Mouse (Mus musculus): ENCODE data around the gene Mast3.

Mast3 gene

DNA sequence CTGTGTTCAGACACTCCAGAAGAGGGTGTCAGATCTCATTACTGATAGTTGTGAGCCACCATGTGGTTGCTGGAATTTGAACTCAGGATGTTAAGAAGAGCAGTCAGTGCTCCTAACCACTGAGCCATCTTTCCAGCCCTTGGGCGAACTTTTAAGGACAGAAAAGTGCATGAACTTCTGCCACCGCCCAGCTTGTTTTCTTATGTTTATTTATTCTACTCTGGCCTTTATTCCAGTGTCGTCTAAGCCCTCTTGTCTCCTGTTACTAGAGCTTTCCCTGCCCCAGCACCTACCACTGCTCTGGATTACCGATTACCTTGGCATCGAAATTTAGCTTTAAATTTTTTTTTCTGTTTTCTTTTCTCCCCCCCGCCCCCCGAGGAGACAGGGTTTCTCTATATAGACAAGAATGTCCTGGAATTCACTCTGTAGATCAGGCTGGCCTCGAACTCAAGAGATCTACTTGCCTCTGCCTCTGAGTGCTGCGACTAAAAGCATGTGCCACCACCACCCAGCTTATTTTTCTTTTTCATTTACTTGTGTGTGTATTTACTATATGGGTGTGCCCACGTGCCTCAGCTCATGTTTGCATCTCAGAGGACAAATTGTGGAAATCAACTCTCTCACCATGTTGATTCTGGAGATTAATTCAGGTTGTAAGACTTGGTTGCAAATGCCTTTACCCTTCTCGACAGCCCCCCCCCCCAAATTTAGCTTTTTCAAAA is 1.9 kb downstream of the Mast3 start:
- no peak for DNase-seq

DNA sequence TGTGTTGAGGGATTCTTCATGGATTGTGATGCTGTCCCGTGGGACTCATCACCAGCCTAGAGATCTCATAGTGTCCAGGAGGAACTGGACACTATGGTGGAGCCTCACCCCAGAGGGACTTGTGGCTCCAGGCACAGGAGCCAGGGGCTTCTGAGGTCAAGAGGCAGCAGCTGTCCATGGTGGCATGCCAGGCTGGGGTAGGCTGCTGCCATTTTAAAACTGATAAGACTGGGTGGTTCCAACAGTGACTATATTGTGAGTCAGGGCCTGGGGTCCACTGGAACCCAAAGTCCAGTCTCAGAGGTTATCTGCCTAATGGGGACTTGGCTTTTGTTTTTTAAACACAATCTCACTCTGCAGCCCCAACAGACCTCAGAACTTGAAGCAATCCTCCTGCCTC is 3.0 kb downstream of the Mast3 start:
- no peak for DNase-seq

DNA sequence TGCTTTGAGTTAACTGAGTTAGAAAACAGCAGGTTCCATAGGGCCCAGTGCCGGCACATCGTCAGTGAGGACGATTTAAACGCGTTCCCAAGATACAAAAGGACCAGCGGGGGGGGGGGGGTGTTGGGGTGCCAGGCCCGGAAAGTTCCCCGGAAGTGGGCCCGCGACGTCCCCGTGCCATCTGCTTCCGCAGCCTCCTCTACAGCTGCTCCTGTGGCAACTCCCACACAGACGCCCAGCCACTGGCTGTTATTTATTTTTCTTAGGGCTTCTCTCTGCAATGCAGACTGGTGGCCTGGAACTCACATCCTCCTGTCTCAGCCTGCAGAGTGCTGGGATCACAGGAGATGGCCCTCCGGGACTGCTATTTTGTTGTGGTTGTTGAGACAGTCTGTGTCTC is 3.7 kb downstream of the Mast3 start:
- DNase-seq = no peak

DNA sequence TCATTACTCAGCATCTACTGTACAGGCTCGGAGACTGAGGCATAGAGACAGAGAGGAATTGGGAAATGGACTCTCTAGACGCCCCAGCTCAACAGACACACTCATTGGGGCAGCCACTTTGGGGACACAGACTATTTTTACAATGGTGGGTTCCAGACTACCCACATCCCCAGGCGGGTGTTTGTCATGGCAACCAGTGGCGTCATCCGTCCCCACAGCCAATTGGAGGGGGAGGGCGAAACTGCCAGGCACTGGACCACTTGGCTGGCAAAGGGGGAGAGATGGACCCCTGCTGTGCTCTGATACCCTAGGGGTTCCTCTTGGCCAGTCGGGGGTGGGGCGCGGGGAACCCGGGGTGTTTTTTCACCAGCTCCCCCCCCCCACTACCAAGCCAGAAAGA is 4.2 kb downstream of the Mast3 start:
- no peak for DNase-seq

DNA sequence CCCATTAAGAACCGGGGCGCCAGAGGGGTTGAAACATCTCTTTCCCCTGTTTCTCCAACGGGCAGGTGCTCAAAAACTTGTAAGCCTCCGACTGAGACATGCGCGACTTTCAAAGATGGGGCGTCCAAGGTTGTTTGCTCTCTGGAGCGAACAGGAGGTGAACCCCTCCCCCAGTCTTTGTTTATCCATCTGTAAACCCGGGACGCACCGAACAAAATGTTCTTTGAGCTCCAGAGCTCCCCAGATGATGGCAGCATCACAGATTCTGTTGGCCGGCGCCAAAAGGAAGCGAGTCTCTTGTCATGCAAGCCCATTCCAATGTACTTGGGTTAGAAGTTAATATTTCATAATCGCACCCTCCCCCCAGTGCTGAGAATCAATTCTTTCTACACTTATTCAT is 6.6 kb downstream of the Mast3 start:
- DNase-seq = peak; percentile 55

DNA sequence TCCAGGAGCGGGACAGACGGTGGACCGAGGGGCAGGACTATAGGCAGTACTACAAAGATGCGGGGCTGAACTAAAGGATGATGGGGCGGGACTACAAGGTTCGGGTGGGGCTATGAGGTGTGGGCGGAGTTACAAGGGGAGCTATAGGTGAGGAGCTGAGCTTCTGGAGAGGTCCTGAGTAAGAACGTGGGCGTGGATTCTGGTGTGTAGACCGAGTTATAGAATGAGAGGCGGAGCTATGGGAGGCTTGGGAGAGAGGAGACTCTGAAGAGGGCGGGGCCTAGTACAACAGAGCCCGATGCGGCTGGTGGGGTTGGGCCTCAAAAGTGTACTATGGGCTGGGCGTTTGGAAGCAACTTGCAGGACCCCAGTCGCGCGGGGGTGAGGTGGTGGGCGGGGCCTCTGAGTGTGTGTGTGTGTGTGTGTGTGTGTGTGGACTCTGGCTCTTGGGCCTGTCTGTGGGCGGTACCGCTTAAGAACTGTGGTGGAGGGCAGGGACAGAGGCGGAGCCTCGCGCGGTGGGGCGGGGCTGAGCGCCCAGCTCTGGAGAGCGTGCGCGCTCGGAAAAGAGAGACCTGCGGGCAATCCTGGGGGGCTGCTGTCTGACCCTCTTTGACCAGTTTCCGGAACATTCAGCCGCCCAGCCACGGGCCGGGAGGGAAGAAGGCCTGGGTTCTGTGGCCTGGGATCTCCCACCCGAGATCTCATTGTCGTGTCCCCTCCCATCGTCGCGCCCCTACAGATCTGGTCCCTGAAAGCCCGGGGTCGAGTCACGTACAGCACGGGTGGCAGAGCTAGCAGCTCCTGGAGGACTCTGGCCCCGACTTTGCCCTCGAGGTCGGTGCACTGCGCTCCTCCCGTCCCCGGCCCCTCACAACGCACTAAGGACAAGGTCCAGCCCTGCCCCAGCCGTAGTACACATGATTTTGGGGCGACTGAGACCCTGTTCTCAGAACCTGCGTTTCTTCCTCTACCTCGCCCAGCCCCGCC is 7.5 kb downstream of the Mast3 start:
- peak; percentile 87 for DNase-seq

DNA sequence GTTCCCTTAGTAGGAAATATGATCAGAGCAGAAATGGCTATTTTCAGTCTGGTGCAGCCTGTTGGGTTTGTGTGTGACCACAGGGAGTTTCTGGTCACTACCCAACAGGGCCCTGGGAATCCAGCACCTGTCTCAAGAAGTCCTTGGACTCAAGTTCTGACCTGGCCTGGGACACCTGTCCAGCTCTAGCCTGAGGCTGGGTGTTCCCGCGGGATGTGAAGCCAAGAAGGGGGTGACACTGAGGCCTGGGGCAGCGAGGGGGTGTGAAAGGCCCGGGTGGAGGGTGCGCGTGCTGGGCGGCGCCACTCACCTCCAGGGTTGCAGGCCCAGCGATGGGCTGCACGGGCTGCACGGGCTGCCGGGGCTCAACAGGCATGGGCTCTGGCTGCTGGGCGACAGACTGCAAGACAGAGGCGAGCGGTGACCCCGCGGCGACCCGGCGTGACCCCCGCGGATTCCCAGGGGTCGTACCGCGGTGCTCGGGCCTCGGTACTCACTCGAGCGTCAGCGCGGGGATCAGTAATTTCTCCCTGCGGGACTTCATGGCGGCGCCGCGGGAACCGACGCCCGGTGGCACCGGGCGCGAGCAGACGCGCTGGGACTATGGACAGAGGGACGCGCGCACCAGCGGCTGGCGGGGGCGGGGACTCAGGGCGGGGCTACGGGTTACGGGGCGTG is 8.3 kb downstream of the Mast3 start:
- peak; percentile 65 for DNase-seq

DNA sequence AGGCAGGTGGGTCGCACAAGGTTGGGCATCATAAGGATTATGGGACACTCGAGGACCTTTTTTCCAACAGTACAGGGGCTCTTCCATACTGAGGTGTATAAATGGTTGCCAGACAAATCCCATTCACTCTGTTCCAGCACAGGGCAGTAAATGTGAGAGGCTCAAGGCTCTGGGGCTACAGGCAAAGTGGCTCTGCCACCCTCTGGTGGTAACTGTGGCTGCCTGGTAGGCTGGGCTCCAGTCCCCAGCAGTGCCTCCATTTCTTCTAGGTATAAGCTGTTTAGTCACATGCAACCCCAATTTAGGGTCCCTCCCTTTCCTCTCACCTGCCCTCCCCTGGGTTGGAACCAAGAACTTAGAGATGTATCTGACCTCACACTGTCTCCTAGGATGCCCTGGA is 9.5 kb downstream of the Mast3 start:
- DNase-seq = peak; percentile 48

DNA sequence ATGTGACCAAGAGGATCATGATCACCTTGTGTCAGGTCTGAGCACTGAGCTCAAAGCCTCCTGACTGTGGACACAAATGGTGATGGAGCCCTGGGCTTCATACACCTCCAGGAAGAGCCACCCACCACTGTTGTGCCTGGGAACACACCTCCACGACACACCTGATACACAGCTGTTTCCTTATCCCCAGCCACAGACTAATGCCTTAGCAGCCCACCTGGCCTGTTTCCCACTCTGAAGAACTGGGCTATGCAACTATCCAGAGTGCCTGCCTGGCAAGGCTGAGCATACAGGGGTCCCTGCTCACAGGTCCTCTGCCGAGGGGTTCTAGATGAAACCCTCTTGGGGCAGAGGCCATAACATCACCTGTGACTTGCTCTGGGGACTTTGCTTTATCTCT is 10.6 kb downstream of the Mast3 start:
- DNase-seq = peak; percentile 34

DNA sequence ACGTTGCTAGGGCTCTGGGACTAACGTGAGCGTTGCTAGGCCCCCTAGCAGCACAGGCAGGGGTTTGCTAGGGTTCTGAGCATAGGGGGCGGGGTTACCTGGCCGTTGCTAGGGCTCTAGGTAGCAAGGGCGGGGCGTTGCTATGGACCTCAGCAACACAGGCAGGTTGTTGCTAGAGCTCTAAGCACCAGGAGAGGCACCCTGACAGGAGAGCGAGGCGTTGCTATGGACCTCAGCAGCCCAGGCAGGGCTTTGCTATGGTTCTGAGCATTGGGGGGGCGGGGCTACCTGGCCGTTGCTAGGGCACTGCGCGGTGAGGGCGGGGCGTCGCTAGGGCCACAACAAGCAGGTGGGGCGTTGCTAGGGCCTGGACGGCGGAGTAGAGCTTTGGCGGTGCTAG is 12.2 kb downstream of the Mast3 start:
- DNase-seq = peak; percentile 82

DNA sequence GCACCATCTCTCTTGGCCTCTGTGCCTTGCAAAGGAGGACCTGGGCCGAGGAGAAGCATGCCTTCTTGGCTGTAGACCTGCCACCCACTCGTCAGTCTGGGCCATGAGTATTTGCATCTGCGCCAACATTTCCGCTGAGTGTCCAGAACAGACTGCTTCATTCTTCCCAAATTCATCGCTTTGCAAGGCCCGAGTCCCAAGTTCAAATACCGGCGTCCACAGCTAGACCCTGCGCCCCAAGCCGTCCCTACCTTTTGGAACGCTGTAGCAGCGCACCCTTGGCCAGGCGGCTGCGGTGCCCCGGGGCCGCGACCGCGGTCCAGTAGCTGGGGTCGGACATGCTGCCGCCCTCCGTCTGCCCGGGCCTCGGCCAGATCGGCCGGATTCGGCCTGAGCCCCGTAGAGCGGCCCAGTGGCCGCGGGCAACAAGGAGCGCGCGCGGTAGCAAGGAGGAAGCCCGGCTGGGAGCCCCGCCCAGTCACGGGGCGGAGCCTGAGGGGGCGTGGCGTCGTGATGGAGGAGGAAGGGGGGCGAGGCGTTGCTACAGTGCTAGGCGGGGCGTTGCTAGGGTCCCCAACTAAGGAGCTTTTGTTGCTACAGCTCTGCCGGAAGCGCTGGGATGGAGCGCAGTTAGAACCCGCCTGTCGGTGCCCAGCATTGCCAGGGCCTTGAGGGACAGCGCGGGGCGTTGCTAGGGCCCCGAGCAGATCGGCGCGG is 12.7 kb downstream of the Mast3 start:
- peak; percentile 91 for DNase-seq

DNA sequence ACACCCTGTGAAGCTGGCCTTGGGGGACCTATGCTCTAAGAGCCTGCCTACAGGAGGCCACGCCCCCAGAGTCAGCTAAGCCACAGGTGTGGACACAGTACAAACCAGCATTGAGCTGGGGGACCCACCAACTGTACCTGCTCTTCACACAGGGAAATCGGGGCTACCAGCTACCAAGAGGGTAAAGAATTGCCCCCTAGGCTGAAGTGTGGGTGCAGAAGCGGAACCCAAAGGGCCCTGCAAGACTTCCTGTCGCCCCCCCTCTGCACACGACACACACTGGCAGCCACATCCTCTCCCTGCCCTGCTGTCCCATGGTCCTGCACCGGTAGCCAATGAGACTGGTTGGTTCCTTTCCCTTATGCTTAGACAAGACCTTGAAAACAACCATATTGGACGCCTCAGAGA is 13.6 kb downstream of the Mast3 start:
- DNase-seq = peak; percentile 58

DNA sequence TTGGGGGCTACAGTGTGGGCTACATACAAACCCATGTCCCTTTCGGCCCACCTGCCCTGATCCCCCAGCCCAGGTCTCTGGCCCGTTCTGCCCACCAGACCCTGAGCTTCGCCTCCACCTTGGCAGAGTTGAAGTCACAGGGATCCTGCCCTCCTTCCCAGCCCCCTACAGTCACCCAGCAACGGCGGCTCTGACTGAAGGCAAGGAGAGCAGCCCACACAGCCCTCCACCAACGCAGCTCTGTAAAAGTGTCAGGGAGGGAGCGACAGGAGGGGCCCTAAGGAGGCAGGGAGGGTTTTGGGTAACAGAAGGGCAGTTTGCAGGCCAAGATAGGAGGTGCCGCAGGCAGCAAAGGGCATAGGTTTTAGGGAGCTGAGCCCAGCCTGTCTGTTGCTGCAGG is 14.0 kb downstream of the Mast3 start:
- peak; percentile 48 for DNase-seq

DNA sequence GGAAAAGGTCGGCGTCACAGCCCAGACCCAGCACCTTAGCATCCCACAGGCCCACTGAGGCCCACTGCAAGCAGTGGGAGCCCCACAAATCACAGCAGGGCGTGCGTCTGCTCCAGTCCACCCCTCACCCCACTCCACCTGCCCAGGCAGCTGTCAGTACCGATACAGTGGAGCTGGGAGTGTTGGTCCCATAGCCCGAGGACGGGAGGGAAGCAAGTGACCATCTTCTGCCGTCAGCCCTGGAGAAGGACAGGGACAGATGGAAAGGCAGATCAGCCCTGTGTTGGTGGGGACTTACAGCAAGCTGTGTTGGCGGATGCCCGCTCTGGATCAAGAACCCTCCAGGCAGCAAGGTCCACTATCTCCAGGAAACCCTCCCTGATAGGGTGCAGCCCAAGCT is 15.8 kb downstream of the Mast3 start:
- DNase-seq = peak; percentile 60

DNA sequence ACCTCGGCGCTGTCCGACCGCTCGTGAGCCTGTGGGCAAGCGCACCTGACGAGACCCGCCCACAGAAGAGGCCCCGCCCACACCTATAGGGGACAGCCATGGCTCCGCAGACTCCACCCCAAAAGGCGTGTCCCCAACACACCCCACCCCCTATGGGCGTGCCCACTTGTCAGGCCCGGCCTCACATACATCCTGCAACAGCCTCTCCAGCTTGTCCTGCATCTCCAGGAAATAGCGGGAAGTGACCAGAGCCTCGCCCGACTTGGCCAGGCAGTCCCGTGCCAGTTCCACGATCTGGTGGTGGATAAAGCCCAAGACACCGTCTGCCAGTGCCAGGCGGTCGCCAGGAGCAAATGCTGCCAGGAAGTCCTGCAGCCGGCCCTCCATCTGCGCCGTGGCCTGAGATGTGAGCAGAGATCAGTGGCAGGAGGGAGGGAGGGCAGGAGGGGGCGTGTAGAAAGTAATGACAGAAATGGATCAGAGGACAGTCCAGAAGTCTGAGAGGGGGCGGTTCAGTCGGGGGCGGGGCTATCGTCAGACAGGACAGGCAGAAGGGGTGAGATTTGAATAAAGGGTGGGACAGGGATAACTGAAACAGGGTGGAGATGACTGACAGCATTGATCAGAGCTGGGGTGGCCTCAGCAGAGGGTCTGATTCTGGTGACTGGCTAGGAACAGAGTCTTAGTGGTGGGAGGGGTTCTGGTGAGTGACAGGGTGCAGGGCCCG is 16.8 kb downstream of the Mast3 start:
- peak; percentile 94 for DNase-seq

DNA sequence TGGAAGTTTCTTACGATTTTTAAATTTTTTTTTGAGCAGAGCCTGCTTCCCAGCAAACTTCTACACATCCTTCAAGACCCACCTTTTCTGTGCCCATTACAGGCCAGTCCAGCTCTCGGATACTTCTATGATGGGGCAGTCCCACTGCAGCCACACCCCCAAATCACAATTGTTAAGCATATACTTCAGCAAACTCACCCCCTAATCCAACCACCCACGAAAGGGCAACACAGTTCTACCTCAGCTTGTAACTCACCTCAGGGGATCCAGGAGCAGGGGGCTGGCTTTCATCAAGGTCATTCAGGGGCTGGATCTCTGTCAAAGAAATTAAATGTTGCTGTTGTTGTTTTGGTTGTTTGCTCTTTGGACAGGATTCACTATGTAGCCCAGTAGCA is 17.8 kb downstream of the Mast3 start:
- DNase-seq = peak; percentile 53

DNA sequence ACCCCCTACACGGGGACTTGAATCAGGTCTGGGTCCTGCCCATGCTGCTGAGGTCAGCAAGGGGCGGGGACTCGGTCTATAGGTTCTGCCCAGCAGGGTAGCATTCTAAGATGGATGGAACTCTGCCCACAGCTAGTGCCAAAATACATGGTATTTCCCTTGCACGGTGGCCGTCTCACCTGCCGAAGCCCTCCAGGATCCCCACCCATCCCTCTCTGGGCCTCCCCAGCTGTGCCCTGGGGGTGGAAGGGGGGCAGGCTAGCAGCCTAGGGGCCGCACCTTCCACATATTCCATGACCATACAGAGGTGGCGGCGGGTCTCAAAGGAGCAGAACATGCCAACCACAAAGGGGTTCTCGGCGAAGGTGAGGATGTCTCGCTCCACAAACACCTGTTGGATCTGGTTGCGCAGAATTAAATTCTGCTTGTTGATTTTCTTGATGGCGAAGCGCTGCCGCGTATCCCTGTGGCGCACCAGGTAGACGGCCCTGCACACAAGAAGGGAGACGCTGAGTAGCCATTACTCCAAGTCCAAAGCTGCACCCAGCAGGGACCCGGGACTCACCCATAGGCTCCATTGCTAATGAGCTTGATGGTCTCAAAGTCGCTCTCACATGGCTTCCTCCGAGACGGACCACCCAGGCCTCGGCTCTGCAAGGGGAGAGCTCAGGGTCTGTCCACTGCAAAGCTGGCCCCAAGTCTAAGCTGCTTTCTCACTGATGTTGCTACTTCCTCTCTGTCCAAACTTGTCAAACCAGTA is 18.4 kb downstream of the Mast3 start:
- DNase-seq = peak; percentile 56

DNA sequence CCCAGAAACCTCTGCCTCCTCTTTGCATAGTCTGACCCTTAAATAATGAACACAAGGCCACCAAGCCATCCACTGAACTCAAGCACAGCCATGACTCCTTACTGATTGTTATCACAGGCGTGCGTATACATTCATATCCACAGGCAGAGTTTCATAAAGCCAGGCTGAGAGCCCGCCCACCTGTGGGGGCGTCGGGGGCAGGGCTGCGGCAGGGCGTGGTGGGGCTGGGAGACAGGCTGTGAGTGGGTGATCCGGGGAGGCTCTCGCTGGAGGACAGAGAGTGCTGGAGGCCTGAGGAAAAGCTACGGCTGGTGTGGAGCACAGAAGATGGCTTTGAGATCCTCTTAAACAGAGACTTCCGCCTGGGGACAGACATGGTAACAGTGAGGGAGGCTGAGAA is 24.8 kb downstream of the Mast3 start:
- no peak for DNase-seq

DNA sequence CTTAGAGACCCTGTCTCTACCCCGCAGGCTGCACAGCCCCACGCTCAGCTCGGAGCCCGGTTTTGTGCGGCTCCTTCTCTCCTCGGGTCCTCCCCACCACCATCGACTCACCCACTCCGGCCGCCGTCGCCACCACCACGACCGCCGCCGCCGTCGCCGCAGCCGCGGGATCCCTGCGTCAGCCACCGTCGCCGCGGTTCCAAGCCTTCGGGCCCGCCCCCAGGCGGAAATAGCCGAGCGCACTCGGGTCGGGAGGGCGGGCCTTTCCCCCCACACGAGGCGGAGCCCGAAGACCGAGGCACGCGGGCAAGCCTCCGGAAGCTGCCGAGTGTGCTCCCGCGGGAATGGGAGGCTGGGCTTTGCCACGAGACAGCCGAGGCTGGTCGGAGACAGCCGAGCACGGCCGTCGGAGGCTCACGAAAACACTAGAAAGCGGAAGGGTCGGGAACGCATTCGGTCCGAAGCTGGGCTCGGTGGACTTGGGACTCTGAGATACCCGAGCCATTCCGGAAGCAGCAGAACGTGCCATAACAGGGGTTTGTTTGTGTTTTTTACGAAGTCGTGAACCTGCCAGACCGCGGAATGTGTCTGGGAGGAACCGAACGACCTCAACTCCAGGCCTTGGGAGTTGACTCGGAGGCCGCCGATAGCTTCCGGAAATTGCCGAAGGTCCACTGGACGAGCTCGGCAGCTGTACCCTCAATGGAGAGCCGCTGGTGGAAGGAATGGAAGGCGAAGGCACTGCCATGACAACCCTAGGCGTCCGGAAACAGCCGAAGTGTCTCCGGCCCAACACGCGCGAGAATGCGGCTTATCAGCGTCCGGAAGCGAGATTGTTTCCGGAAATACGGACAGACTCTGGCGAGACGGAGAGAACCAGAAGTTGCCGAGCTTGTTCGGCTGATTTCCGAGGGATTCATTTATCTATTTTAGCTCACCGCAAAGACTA is 28.1 kb downstream of the Mast3 start, which contains the start of gene Pik3r2:
Pik3r2 (minus strand) TSS at position 218 of the 949 bp plus-strand sequence.
- DNase-seq = peak; percentile 97

Measured in cerebellum, adult 9-10 months (tissue).